Mouse (Mus musculus) layer of hippocampus, adult 2 months (tissue): ENCODE measurements at regions not wholly inside any gene's neighbourhood (a gene's known extent, or its start where the extent isn't known, plus 50 kb on each side); places are given as distances from the start of the nearest gene placed in this dataset.

Experiments
- DNase-seq, 2 experiments: peaks; one replicate each; pipeline ENCODE4 v3.0.0; 2022; ENCODE audit warnings: low spot score in 2 of 2
- H3K27ac ChIP-seq: fragments of 200-600 bp; 2 replicates; pipeline ENCODE4 v1.8.1; 2022
- H3K4me3 ChIP-seq: fragments of 200-600 bp; 2 replicates; pipeline ENCODE4 v1.8.1; 2022; ENCODE audit warnings: mild to moderate bottlenecking
- CTCF ChIP-seq: fragments of 200-600 bp; conservative IDR thresholded peaks from 2 replicates; pipeline ENCODE4 v1.8.1; 2022; ENCODE audit warnings: antibody characterized with exemption, mild to moderate bottlenecking, moderate library complexity

DNA sequence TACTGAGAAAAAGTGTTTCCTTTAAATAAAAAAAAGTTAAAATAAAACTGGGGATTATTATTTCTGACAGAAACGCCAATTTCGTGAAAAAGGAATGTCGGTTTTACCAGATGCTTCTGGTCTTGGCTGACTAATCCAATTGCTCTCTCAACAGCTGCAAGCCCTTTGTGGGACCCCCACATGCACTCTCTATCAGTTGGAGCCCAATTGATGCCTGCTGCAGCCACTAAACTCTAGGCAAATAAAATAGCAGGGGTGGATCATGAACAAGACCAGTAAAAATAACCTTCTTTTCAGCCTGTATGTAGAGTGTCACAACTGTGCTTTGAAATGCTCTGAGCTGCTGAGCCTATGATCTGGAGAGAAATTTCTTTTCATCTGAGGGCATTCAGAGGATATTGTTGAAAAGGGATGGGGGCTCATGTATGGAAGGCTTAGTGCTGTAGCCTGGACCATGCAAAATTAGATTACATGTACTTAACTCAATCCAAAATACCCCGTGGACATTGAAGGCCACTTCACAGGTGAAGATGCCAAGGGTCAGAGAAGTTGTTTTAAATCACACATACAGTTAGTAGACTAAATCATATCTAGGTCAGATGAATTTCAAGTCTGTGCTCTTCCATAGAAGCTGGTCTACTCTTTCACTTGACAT is 117.0 kb upstream of the Cep162 start:
- no peak overlapping the region for H3K4me3 ChIP-seq
- TF ChIP-seq CTCF: no peak
- no peak for DNase-seq
- H3K27ac ChIP-seq: no peak overlapping the region

DNA sequence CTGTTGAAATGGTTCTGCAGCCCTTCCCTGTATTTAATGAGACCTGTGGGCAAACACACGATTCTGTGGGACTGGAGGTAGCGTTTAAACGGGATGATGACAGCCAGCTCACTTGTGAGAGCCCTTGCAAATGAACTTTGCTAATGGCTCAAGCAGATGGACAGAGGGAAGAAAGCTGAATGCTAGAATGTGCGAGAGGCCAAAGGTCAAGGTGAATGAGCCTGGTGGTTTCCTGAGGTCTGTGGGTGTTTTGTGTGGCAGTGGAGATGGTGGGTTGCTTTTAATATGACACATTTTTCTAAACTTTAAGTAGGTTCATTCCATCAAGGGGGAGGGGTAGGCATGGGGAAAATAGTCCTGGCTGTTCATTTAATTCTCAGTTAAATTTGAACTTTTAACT is 113.7 kb upstream of the Cep162 start:
- H3K4me3 ChIP-seq: no peak overlapping the region
- H3K27ac ChIP-seq: no peak overlapping the region
- no peak for DNase-seq
- no peak for TF ChIP-seq CTCF

DNA sequence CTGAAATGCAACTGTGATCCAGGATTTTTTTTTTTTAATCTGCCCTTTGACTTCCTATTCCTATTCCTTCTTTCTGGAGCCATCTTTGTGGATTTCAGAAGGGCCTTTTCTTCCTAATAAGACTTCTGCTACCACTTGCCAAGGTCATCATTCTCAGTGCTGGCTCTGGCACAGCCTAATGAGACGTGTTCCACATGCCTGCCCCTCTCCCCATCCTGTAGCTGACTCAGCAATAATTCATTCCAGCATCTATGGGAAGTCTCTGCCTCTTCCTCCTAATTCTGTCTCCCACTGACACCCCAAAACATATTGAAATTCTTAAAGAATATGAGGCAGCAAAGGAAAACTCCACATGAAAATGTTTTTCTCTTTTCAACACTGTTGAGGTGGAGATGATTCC is 91.7 kb upstream of the Cep162 start:
- no peak for TF ChIP-seq CTCF
- Histone ChIP-seq H3K27ac (no peak overlapping the region), H3K4me3 (no peak overlapping the region)
- DNase-seq: no peak

DNA sequence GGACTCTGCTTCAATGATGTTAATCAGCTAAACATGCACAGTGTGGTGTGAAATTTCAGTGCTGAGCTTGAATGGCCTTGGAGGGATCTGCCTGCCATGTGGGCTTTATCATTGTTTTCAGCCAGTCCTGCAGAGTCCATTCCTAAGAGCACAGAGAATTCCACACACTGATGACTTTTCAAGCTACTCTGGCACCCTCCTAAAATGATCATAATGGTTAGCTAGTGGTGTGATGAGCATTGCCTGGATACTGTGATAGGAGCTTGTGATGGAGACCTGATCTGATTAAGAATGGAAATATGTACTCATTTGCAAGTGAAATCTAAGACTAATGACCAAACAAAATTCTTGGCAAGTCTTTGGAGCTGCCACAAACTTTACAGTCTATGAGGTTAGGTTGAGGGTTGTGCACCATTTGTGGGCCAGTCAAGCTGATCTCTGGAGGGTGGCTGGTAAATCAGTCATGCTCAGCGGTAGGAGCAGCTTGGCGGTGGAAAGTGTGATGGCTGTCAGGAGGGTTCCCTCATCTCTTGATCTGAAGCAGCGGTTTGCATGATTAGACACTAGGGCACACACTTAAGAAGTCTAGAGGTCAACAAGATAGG is 91.0 kb upstream of the Cep162 start:
- H3K4me3 ChIP-seq: no peak overlapping the region

DNA sequence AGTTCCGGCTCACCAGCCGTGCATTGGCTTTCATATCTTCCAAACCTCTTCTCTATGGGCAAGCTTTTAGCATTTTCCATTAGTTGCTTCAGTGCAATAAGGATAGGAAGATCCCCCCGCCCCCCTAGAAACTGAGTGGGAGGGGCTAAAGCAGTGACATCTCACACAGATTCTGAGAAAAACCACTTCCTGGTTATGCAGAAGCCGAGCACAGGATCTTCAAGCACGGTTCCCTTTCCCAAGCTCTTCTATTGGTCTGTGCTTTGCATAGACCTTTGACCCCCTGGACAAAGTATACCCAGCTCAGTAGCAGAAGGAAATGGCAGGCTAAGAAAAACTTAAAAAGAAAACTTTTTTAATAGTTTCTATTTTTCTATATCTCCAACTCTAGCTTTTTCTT is 86.1 kb upstream of the Cep162 start:
- no peak for DNase-seq
- no peak overlapping the region for H3K27ac ChIP-seq
- no peak overlapping the region for H3K4me3 ChIP-seq
- TF ChIP-seq CTCF: no peak

More for the DNA sequence above, 91.0 kb upstream of the Cep162 start:
- H3K27ac ChIP-seq: no peak overlapping the region
- DNase-seq: no peak
- no peak for TF ChIP-seq CTCF

DNA sequence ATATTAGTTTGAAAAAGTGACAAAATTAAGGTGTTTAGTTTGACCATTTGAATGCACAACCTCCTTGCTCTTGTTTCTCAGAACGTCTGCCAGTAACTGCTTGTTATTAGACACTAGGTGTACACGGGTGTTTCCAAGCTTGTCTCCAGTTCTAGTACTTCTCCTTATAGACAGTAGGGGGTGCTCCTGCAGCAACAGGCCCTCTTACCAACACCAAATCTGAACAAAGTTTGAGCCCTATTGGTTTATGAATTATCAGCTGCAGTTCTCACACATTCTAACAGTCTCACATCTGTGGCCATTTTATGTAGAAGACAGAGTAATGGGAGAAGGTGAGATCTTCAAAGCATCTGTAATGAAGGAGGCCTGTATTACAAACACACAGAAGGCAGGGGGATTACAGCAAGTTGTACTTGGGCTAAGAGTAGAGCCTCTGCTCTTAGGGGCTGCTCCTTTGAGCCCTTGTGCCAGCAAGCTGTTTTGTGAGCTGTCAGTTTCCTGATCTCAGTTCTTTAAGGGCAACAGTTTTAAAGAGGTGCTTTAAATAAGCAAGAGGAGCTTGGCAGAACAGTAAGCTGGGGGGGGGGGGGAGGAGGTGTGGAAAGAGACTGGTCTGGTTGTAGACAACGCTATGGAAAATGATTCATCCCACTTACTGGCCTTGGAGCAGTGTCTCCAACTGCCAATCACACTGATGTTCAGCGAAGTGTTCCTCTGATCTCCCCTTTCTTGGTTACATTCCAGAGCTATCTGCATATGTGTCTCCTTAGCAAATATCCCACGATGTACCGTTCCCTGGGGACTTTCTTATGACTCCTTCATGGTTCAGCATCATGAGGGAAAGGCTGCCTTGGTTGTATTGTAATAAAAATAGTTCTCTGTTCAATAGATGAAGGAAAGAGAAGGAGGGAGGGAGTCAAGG is 71.3 kb upstream of the Cep162 start:
- peak; percentile 74 for TF ChIP-seq CTCF
- no peak for DNase-seq
- Histone ChIP-seq H3K4me3 (no peak overlapping the region), H3K27ac (no peak overlapping the region)

DNA sequence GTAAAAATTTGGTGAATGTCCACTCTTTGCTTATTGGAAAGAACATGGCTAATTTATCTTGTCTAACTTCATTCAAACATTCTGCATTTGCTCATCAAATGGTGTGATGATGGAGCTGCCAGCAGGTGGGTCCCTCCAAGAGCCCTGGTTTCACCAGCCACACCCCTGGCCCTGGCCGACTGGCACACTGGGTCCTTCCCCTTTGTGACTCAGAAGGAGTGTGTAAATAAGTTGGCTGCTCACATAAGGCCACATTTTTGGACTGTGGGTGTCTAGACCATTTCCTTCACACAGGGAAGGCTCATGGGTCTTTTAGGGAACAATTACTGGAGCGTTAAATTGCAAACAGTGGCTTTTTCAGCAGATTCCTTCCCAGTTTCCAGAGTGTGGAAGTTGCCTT is 68.4 kb upstream of the Cep162 start:
- no peak for TF ChIP-seq CTCF
- Histone ChIP-seq H3K27ac (no peak overlapping the region), H3K4me3 (no peak overlapping the region)
- DNase-seq: no peak

DNA sequence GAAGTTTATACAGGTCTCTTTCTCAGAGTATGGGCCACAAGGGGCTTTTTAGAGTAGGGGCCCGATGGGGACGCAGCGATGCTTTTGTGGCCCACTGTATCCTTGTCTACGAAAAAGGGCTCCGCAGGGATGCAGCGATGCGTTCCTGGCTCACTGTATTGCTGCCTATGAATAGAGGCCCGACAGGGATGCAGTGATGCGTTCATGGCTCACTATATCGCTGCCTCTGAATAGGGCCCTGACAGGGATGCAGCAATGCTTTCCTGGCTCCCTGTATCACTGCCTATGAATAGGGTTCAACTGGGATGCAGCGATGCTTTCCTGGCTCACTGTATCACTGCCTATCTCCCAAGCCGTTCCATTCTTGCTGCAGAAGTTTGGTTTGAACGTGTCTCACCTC is 65.4 kb upstream of the Cep162 start:
- no peak for TF ChIP-seq CTCF
- DNase-seq: no peak
- H3K27ac ChIP-seq: no peak overlapping the region
- H3K4me3 ChIP-seq: no peak overlapping the region

DNA sequence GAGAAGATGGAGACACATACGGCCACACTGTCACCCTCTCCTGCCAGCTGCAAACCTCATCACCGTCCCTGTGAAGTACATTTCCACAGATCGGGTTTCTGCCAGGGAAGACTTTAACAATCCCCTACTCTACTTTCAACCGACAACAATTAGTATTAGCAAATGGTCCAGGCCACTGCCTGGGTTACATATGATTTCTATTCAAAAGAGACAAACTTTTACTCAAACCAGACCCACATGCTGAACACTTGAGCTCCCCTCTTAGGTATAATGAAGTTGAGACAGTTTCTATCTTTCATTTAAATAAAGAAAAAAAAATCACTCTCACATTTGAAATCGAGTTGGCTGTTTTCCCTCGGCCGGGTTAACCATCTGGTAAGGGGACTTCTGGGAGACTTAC is 63.4 kb upstream of the Cep162 start:
- Histone ChIP-seq H3K27ac (no peak overlapping the region), H3K4me3 (no peak overlapping the region)
- TF ChIP-seq CTCF: no peak
- DNase-seq: no peak

DNA sequence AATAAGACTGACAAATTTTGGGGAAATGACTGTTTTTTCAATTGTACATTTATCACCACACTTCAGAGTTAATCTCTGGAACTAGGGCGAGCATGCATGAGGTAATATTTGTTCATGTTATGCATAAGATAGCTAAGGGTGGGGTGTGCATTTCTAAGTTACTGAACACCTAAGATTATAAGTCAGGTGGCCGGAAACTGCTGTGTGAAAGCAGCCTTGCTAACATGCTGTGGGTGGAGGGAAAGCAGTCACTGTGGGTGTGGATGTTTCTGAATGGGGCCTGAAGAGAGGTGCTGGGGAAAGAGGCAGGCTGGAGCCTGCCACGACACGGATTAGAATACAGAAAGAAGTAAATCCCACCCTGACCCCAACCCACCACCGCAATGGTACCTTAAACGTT is 54.8 kb upstream of the Cep162 start:
- no peak overlapping the region for H3K27ac ChIP-seq
- TF ChIP-seq CTCF: no peak
- no peak overlapping the region for H3K4me3 ChIP-seq
- no peak for DNase-seq
